Mouse (Mus musculus): ENCODE measurements around the gene Plxnc1. TPM values are rescaled to one million over a fixed set of nuclear protein-coding genes. Genes with fewer than 3 reads are reported as not detected.

Plxnc1 gene
- total RNA-seq, 2 experiments from 2014 or later, result 46.2 to 49.9 TPM

DNA sequence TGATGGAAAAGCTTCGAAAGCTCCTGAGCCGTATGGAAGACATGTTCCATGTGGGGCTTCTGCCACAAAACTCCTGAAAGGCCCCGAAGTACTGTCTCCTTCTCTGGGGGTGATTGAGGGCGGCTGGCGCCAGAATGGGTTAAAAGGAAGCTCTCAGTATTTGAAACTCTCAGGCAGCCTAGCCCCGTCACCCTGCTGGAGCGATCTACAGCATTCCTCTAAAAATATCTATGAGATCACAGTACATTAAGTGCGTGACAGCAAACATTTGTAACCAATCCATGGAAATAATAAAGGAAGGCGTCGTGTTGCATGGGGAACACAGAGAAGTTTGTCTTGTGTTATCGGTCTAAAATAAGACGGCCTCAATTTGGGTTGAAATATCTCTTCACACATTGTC, 118.2 kb downstream of the Plxnc1 start:
- Histone ChIP-seq H3K4me3 (no peak overlapping the region), H3K27ac (no peak overlapping the region)
- DNase-seq (ENCODE audit: extremely low spot score in 1 of 2, low spot score in 2 of 2), result no peak
- intact Hi-C loops (cut with DNase I), result loop anchor here (5.0 kb wide), 1 partner anchor 116 kb away; the partner anchor contains the start of gene Plxnc1
- TF ChIP-seq CTCF (IDR thresholded peaks at IDR 0.05), result no peak

DNA sequence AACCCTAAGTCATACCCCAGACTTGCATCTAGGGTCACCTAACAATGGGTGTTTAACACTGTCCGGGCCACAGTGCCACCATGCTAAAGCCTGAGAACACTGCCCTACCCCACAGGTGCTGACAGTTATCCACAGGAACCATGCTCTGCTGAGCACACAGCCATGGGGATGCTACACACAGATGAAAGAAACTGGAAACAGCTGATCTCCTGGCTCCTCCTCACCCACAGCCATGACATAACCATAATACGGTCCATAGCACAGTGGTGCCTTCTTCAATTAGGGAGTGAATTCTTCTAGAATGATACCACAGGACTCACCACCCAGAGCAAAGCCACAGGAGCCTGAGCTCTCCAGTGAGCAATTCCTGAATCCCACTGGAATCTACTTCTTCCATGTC, 118.7 kb downstream of the Plxnc1 start:
- intact Hi-C loops (cut with DNase I), result loop anchor here (5.0 kb wide), 1 partner anchor 116 kb away; the partner anchor contains the start of gene Plxnc1
- no peak overlapping the region for H3K4me3 ChIP-seq
- H3K27ac ChIP-seq, result no peak overlapping the region
- no peak for DNase-seq (ENCODE audit: extremely low spot score in 1 of 2, low spot score in 2 of 2)
- no peak for TF ChIP-seq CTCF (IDR thresholded peaks at IDR 0.05)

DNA sequence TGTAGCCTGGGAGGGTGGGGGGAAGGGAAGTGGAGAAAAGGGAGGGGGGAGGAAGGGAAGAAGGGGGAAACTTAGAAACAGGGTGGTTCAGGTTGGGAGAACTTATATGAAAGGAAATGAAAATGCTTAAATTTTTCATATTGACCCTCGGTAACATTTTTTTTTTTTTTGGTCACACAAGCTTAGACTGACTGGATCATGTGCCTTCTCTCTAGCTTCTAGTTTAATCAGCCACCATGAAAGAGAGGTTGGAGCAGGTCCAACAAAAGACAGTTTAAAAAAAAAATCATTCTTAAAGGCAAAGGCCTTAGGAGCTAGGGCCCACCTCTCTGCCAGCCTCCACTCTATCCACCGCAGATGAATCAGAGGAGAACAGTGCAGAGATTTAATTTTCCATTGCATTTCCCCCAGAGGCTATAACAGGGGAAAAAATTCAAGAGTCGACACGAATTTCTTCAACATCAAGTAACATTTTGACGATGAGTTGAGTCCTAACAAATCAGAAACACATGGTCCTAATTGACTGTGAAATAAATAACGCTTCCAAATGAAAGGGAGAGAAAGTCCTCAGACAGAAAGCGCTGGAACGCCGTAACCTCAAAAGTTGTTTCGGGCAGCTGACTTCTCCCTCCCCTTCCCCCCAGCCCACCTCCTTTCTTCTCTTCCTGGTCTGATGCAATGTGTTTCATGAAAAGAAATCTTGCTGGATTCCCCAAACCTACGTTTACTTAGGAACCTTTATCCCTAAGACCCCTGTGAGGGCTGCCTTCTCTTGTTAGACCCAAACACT, 120.5 kb downstream of the Plxnc1 start:
- intact Hi-C loops (cut with DNase I), result no loop called here
- no peak overlapping the region for H3K27ac ChIP-seq

DNA sequence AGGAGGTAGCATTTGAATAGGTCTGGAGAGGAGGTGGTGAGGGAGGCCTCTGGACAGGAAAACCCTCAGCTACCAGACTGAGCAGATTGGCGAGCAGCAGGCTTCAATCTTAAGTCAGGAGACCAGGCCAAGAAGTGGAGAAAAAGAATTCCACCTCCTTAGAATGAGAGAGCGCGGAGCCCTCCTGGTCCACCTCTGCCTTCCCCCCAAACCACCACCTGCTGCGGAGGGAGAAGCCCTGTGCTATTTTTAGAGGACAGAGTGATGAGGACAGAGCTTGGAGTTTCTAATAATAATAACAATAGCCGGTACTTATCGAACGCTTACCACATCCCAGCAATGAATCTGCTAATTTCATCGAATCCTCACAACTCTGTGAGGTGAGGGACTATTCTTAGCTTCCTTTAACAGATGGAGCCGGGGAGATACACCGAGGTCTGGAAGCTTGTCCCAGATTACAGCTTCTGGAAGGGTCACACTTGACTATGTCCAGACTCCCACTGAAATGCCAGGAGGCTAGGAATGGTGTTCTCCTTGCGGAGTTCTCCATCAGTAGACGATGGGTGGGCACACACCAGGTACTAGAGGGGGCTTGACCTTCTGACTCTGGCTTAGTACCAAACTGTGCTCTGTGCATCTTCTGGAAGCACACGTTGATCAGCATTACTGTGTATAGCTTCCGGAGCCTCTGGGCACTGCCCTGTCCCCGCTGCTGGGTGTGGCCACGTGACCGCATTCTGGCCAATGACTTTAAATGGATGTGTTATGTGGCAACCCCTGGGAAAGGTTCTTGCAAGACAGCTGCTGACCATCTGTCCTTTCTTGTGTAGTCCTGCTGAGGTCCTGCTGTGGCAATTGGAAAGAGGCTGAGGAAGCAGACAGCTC, 125.6 kb downstream of the Plxnc1 start:
- TF ChIP-seq CTCF (IDR thresholded peaks at IDR 0.05), result no peak
- intact Hi-C loops (cut with DNase I), result no loop called here
- H3K4me3 ChIP-seq, result no peak overlapping the region
- DNase-seq (ENCODE audit: extremely low spot score in 1 of 2, low spot score in 2 of 2), result no peak
- H3K27ac ChIP-seq, result peak overlapping the region; percentile 40

More for the DNA sequence above, 120.5 kb downstream of the Plxnc1 start:
- no peak overlapping the region for H3K4me3 ChIP-seq
- TF ChIP-seq CTCF (IDR thresholded peaks at IDR 0.05), result no peak
- no peak for DNase-seq (ENCODE audit: extremely low spot score in 1 of 2, low spot score in 2 of 2)

DNA sequence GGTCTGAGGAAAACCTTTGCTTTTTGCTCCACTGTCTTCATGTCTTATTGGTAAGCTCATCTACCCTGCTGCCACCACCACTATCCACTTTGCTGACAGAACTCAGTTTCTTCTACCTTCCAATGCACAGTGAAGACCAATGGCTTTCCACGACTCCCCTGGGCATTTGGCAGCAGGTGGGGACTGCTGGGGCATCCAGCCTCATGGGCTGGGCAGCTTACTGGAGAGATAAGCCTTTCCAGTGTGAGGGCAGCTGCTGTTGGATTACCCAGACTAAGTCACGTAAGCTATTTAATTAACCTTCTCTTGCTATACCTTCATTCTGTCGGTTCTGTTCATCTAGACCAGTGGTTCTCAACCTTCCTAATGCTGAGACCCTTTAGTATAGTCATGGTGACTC, 126.5 kb downstream of the Plxnc1 start:
- intact Hi-C loops (cut with DNase I), result no loop called here
- TF ChIP-seq CTCF (IDR thresholded peaks at IDR 0.05), result no peak
- H3K4me3 ChIP-seq, result no peak overlapping the region
- no peak overlapping the region for H3K27ac ChIP-seq
- no peak for DNase-seq (ENCODE audit: extremely low spot score in 1 of 2, low spot score in 2 of 2)

DNA sequence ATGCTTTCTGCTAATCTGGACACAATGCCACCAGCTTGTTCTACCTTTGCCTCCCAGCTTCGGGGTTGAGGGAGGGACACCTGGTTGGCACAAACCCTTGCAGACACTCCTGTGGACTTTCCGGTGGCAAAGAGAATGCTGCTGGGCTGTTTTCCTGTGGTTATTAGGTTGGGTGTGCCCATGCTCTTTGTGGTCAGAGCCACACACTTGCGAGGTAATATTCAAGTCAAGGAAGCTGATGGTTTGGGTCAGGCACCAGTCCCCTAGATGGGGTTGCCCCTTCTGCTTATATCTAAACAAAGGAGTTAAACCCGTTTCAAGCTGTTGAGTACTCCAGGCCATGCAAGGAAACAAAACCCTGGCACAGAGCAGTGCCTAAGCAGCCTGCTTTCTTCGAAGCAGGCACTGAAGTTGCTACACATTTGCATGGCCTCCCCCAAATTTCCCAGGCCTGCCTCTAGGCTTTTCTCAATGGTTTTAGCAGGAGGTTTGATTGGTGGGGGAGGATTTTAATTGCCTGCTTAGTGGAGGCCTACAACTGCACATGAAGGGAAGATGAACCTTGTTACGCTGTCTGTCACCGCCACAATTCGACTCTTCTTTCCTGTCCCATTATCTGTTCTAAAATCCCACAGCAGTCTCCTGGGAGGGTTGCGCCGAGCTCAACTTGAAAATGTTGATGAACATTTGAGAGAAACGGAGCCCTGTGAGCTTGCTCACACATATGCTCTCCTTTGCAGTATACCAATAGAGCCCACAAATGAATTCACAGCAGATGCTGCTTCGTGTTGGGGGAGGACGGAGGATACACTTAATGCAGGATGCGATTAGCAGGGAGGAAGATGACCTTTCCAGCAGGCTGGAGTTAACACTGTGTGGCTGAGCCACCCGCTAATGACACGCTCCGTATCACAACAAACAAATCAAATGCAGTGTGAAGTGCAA, 132.5 kb downstream of the Plxnc1 start:
- Histone ChIP-seq H3K4me3 (no peak overlapping the region), H3K27ac (no peak overlapping the region)
- intact Hi-C loops (cut with DNase I), result no loop called here
- TF ChIP-seq CTCF (IDR thresholded peaks at IDR 0.05), result no peak
- no peak for DNase-seq (ENCODE audit: extremely low spot score in 1 of 2, low spot score in 2 of 2)

DNA sequence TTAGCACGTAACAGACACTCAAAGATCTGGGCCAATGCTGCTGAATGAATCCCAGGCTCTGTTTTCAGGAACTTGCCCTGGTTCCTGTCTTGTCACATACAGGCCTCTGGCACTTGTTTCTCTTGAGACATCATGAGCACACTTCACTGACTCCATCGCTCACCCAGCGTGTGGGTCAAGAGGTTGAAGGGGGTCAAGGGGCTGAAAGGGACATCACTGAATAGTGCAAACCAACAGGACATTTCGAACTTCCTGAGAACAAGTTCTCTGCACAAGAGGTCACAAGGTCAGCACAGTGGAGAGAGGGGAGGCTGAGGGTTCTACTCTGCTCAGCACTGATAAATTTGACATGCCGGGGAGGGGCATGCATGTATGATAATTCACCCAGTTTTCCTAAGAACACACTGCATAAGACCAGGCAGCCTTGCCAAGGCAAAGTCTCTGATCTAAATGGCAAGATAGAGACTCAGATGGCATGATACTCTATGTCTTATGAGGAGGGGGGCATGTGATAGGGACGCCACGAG, 134.6 kb downstream of the Plxnc1 start:
- Histone ChIP-seq H3K27ac (no peak overlapping the region), H3K4me3 (no peak overlapping the region)
- TF ChIP-seq CTCF (IDR thresholded peaks at IDR 0.05), result no peak
- no peak for DNase-seq (ENCODE audit: extremely low spot score in 1 of 2, low spot score in 2 of 2)
- intact Hi-C loops (cut with DNase I), result no loop called here

DNA sequence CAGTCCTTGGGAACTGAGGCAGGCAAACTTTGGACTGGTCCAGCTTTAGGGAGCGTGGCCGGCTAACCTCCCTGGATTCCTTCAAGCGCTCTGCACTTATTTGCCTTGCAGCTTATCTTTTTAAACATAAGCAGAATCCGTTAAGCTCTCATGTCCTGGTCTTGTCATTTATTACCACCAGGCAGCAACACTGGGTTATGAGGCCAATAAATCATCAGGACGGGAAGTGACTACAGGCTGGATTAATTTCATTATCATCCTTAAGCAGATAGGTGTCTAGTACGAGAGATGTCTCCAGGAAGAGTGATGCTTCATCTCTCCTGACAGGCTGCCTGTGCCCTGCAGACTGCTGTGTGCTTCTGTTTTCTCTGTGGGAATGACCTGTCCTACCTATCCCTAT, 136.4 kb downstream of the Plxnc1 start:
- H3K27ac ChIP-seq, result no peak overlapping the region
- DNase-seq (ENCODE audit: extremely low spot score in 1 of 2, low spot score in 2 of 2), result no peak
- intact Hi-C loops (cut with DNase I), result no loop called here
- H3K4me3 ChIP-seq, result no peak overlapping the region
- TF ChIP-seq CTCF (IDR thresholded peaks at IDR 0.05), result no peak

DNA sequence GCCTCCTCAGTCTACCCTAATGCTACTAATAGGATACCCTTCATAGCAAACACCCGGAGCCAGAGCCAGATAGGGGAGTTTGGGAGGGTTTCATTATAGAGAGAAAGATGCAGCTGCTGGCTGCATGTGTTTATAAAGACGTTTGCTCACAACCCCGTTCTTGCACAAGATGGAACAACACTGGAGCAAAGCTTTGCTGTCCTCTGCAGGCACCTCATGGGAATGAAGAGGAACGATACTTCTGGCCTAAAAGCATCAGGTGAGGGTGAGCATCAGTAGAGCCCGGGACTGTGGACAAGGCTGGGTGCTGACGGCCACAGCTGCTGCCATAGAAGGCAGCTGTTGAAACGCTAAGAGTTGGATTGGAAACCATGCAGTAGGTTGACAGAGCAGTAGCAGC, 137.3 kb downstream of the Plxnc1 start:
- DNase-seq (ENCODE audit: extremely low spot score in 1 of 2, low spot score in 2 of 2), result no peak
- H3K4me3 ChIP-seq, result no peak overlapping the region
- H3K27ac ChIP-seq, result no peak overlapping the region
- no peak; the same call in 1 of the 2 replicates for TF ChIP-seq CTCF (IDR thresholded peaks at IDR 0.05)
- intact Hi-C loops (cut with DNase I), result no loop called here

DNA sequence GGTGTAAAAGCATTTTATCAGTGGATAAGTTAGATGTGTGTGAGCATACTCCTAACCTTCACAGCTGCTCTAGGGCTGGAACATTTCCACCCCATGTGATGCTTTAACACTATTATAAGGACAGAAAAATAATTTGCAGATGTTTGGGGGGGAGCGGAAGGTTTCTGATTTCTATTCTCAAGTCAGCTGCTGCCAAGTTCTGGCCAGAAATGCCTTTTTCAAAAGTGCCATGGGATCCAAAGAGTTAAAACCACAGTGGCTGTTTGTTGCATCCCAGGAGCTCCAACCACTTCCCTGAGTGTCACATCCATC, 139.8 kb downstream of the Plxnc1 start:
- no peak for TF ChIP-seq CTCF (IDR thresholded peaks at IDR 0.05)
- intact Hi-C loops (cut with DNase I), result no loop called here
- DNase-seq (ENCODE audit: extremely low spot score in 1 of 2, low spot score in 2 of 2), result no peak
- Histone ChIP-seq H3K4me3 (no peak overlapping the region), H3K27ac (no peak overlapping the region)
